Mouse (Mus musculus) CH12.LX (cell line): ENCODE results near the gene Hist1h2af. TPM values are rescaled to one million over a fixed set of nuclear protein-coding genes. Genes with fewer than 3 reads are reported as not detected.
A peak's percentile ranks its signal among the peaks of the same experiment; 100 is the strongest.

Source experiments
- DNase-seq: peaks from one replicate; pipeline ENCODE4 v3.0.0-alpha.2; 2013; ENCODE audit errors: extremely low read depth
- H3K27ac ChIP-seq: 2 replicates; pipeline ENCODE4 v1.5.1; 2012; ENCODE audit warnings: low read depth, mild to moderate bottlenecking, control low read depth, moderate library complexity; ENCODE audit not compliant: insufficient read depth
- H3K27me3 ChIP-seq: replicated peaks from 2 replicates; pipeline ENCODE3; 2012; ENCODE audit warnings: inconsistent platforms
- H3K36me3 ChIP-seq, 2 experiments: replicated peaks in 1 of 2; 2 replicates each; pipeline versions ENCODE3 to v1.6.1; 2012; ENCODE audit warnings: inconsistent platforms in 1 of 2, low read length in 1 of 2, mild to moderate bottlenecking in 1 of 2, mixed read lengths in 1 of 2, moderate library complexity in 1 of 2; ENCODE audit not compliant: control insufficient read depth in 1 of 2, insufficient read depth in 1 of 2
- H3K4me1 ChIP-seq, 2 experiments: 2 replicates each; pipeline ENCODE4 v1.6.1; 2012; ENCODE audit warnings: inconsistent platforms in 1 of 2, moderate library complexity in 1 of 2; ENCODE audit not compliant: insufficient read depth in 2 of 2, control insufficient read depth in 1 of 2
- H3K4me2 ChIP-seq: 2 replicates; pipeline ENCODE4 v1.6.1; 2012; ENCODE audit warnings: low read depth, mild to moderate bottlenecking, control low read depth; ENCODE audit not compliant: poor library complexity, insufficient read depth, severe bottlenecking
- H3K4me3 ChIP-seq, 3 experiments: fragments of 150-350 bp in 1 of 3; sonication (generic) in 1 of 3; replicated peaks in 1 of 3; 2 replicates each; pipeline versions ENCODE3 to v1.5.1; 2011 to 2012; ENCODE audit warnings: low read depth in 2 of 3, low read length in 2 of 3, mild to moderate bottlenecking in 2 of 3, moderate library complexity in 2 of 3, control low read depth in 1 of 3, improper control_type of control experiment in 1 of 3, inconsistent platforms in 1 of 3, mixed read lengths in 1 of 3; ENCODE audit not compliant: poor library complexity in 1 of 3
- H3K79me2 ChIP-seq: replicated peaks from 2 replicates; pipeline ENCODE4 v1.6.1; 2012; ENCODE audit warnings: mild to moderate bottlenecking, moderate library complexity; ENCODE audit not compliant: control insufficient read depth, poor library complexity, insufficient read depth, severe bottlenecking; ENCODE audit errors: extremely low read depth
- H3K9ac ChIP-seq: 2 replicates; pipeline ENCODE4 v1.6.1; 2012; ENCODE audit warnings: low read depth, mild to moderate bottlenecking, control low read depth, moderate library complexity; ENCODE audit not compliant: insufficient read depth
- H3K9me3 ChIP-seq: replicated peaks from 2 replicates; pipeline ENCODE3; 2012; ENCODE audit warnings: low read length, inconsistent platforms, mixed read lengths
- HCFC1 ChIP-seq: IDR thresholded peaks from 2 replicates; pipeline ENCODE4 v1.6.1; 2012; ENCODE audit warnings: low read depth, mild to moderate bottlenecking, inconsistent platforms, low read length, improper control_type of control experiment
- IRF4 ChIP-seq: IDR thresholded peaks from 2 replicates; pipeline ENCODE4 v1.6.1; 2014; ENCODE audit warnings: low read depth, mild to moderate bottlenecking, inconsistent platforms, low read length, improper control_type of control experiment
- MAX ChIP-seq: IDR thresholded peaks from 2 replicates; pipeline ENCODE4 v1.6.1; 2011; ENCODE audit warnings: low read length, improper control_type of control experiment
- MYC ChIP-seq: IDR thresholded peaks from 2 replicates; pipeline ENCODE4 v1.6.1; 2011; ENCODE audit warnings: low read depth, mild to moderate bottlenecking, improper control_type of control experiment, low read length
- NELFE ChIP-seq: IDR thresholded peaks from 2 replicates; pipeline ENCODE4 v1.6.1; 2011; ENCODE audit warnings: low read depth, low read length, improper control_type of control experiment
- POLR2A ChIP-seq: IDR thresholded peaks from 2 replicates; pipeline ENCODE4 v1.6.1; 2011; ENCODE audit warnings: low read depth, mild to moderate bottlenecking, improper control_type of control experiment, low read length
- POLR2AphosphoS2 ChIP-seq: IDR thresholded peaks from 2 replicates; pipeline ENCODE4 v1.6.1; 2011; ENCODE audit warnings: low read depth, low read length, improper control_type of control experiment
- RAD21 ChIP-seq: IDR thresholded peaks from 2 replicates; pipeline ENCODE4 v1.6.1; 2011; ENCODE audit warnings: low read depth, mild to moderate bottlenecking, low read length, improper control_type of control experiment, moderate library complexity
- TBP ChIP-seq: conservative IDR thresholded peaks from 2 replicates; pipeline ENCODE4 v1.6.1; 2011; ENCODE audit warnings: low read depth, low read length, improper control_type of control experiment
- UBTF ChIP-seq: IDR thresholded peaks from 2 replicates; pipeline ENCODE4 v1.6.1; 2012; ENCODE audit warnings: low read depth, mild to moderate bottlenecking, inconsistent platforms, low read length, improper control_type of control experiment, moderate library complexity
- ZNF384 ChIP-seq: IDR thresholded peaks from 2 replicates; pipeline ENCODE4 v1.6.1; 2012; ENCODE audit warnings: low read depth, low read length, improper control_type of control experiment, inconsistent platforms
- dilution Hi-C: fragments of 300-500 bp; cut with MboI; formaldehyde crosslinking; loops from 2 replicates; pipeline ENCODE4 v1.14.3; 2020; ENCODE audit warnings: low sequenced_read_pairs; ENCODE audit not compliant: extremely low pct_unique_long_range_greater_than_20kb, extremely low pct_ligation_motif_present
- in situ Hi-C: fragments of 300-500 bp; cut with MboI; formaldehyde crosslinking; loops from 3 replicates; pipeline ENCODE4 v1.14.3; 2019; ENCODE audit warnings: low sequenced_read_pairs, low pct_ligation_motif_present, low pct_unique_long_range_greater_than_20kb, mixed read lengths
- polyA plus RNA-seq: library from polyadenylated mRNA; unstranded; fragments of >175 nt; gene quantifications from 2 replicates; pipeline ENCODE4 v1.2.1, GENCODE M21; 2012; ENCODE audit warnings: low read depth; ENCODE audit not compliant: insufficient read length
- total RNA-seq, 2 experiments: library from RNA; depleted of rRNA; stranded (reverse); fragments of 300-350 nt in 1 of 2; fragments of >200 nt in 1 of 2; gene quantifications; 2 replicates each; pipeline ENCODE4 v1.2.3; 2012 to 2014

The Hist1h2af gene
- total and polyA plus RNA-seq, 3 experiments, result 57.1 to 932 (median 68.6) TPM

GRCm38 (mm10) chr13:23530901-23531875 is 2.5 kb upstream of the Hist1h2af start, which contains the start of gene Hist1h4h (continued):
- peak; percentile 70 for TF ChIP-seq MYC
- TF ChIP-seq, all 38 proteins: peak for 28

DNA sequence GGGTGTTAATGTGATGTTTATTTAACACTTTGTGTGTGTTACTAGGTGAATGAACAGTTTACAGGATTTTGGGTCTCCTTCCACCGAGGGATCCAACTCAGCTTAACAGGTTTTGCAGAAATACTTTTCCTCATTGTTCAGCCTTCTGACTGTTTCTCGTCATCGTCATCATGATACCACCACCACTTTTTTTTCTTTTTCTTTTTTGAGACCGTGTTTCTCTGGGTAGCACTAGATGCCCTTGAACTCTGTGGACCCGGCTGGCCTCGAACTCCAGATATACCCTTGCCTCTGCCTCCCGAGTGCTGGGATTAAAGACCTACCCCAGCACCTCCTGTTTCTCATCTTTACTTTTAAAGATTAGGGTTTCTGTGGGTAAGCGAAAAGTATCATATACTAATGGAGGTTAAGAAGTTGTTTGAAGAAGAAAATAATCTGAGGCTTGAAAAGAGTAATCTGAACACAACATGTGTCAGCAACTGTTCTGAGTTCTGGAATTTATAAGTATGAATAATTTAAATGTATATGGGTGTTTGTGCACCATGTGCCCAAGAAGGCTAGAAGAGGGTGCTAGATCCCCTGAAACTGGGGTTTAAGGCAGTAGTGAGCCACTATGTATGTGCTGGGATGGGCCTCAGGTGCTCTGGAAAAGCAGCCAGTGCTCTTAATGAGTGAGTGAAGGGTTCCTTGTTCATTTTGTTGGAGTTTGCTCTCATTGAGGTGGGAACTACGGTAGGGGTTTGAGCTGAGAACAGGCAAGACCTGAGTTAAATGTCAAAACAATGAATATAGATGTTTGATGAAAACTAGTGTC is 1.2 kb upstream of the Hist1h2af start:
- no peaks in the 10 kb centered on the region for H3K27me3 ChIP-seq
- H3K4me1 ChIP-seq, result peaks cover 9 to 30% of the 10 kb centered on the region in 2 experiments
- dilution Hi-C loops (no loop called here), in situ Hi-C loops (no loop called here)
- H3K9ac ChIP-seq, result peak overlapping the region; percentile 98
- peak overlapping the region; percentile 65 for H3K4me2 ChIP-seq
- H3K4me3 ChIP-seq, result peak overlapping the region; percentile 45 to 67 (median 55)
- no peaks in the 10 kb centered on the region for H3K36me3 ChIP-seq
- H3K79me2 ChIP-seq, result no peaks in the 10 kb centered on the region
- peak overlapping the region; percentile 82 for H3K27ac ChIP-seq
- no peak for DNase-seq
- TF ChIP-seq UBTF, result no peak
- TF ChIP-seq ZNF384, result peak; percentile 70
- 0 out of 2 replicates have a peak, but pooled peaks have one; percentile 21 for TF ChIP-seq MAX
- TF ChIP-seq MYC, result 0 out of 2 replicates have a peak, but pooled peaks have one; percentile 23
- TF ChIP-seq HCFC1, result peak; percentile 19; the same call in 1 of the 2 replicates
- TF ChIP-seq TBP, result 0 out of 2 replicates have a peak, but pooled peaks have one; percentile 40
- TF ChIP-seq RAD21, result no peak
- no peaks in the 10 kb centered on the region for H3K9me3 ChIP-seq

DNA sequence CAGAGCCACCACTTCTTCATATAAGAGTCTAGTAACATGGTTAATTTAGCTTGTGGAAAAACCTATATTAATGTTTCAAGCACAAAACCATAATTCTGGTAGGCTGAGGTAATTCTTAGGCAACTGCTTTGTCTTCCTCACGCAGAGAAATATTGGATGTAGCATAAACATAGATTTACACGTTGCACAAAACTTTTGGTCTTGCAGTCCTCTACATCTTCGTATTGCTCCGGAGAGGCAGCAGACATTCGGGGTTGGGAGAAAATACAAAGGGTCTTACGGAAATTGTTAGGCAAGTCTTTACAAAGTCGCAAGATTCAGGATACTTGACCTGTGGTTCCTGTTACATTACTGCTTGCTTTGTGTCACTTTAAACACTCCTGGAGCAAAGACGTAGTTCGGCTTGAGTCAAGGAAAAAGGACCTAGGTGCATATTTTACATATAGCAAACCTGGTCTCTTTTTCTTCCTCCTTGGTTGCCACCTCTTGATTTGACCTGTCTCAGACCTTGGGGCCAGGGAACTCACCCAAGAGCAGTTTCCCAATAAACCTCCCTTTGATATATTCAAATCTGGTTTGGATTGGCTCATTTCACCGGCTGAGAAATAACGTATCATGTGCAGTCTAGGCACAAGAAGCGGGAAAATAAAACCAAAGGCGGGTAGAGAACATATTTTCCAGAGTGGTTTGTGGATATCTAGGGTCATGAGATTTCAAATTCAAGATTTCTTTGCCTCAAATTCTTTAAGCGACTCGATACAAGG is 844 bp downstream of the Hist1h2af start:
- peak; percentile 51; the same call in 1 of the 2 replicates for TF ChIP-seq POLR2A
- peak; percentile 31 for TF ChIP-seq NELFE
- TF ChIP-seq RAD21, result no peak
- TF ChIP-seq IRF4, result no peak
- TF ChIP-seq TBP, result peak; percentile 58; the same call in 1 of the 2 replicates
- 0 out of 2 replicates have a peak, but pooled peaks have one; percentile 72 for TF ChIP-seq POLR2AphosphoS2
- H3K4me1 ChIP-seq, result peaks cover 9 to 44% of the 10 kb centered on the region in 2 experiments; a peak in 3 of 4 replicates
- peak; percentile 86 for DNase-seq

More for the DNA sequence above, 844 bp downstream of the Hist1h2af start:
- Histone ChIP-seq H3K36me3 (no peaks in the 10 kb centered on the region), H3K79me2 (no peaks in the 10 kb centered on the region), H3K27ac (peak overlapping the region; percentile 93), H3K27me3 (no peaks in the 10 kb centered on the region), H3K9me3 (no peaks in the 10 kb centered on the region), H3K9ac (peak overlapping the region; percentile 100), H3K4me3 (peak overlapping the region; percentile 41 to 63 (median 42)), H3K4me2 (peak overlapping the region; percentile 98)
- dilution Hi-C loops (no loop called here), in situ Hi-C loops (no loop called here)
